Mouse (Mus musculus) midbrain, postnatal 0 days (tissue): ENCODE measurements around the gene Aup1. TPM values are rescaled to one million over a fixed set of nuclear protein-coding genes. Genes with fewer than 3 reads are reported as not detected.
A peak's percentile ranks its signal among the peaks of the same experiment; 100 is the strongest.

ENCODE experiments used
- ATAC-seq: fragments of 200-750 bp; cut with Nextera tagmentation; 2 replicates; pipeline ENCODE4 v1.8.0; 2017; ENCODE audit warnings: moderate number of reproducible peaks, mild to moderate bottlenecking, moderate TSS enrichment, moderate library complexity; ENCODE audit not compliant: low FRiP score
- DNase-seq: peaks from one replicate; pipeline ENCODE4 v3.0.0-alpha.2; 2015; ENCODE audit warnings: low spot score
- H3K27ac ChIP-seq: fragments of 300-500 bp; sonication (generic); 2 replicates; pipeline ENCODE4 v1.5.1; 2014; ENCODE audit warnings: low read depth, mild to moderate bottlenecking, low read length, mixed read lengths
- H3K27me3 ChIP-seq: fragments of 300-500 bp; sonication (generic); 2 replicates; pipeline ENCODE4 v1.6.1; 2014; ENCODE audit warnings: low read length, control low read depth, mixed read lengths; ENCODE audit not compliant: insufficient read depth
- H3K36me3 ChIP-seq: fragments of 300-500 bp; sonication (generic); 2 replicates; pipeline ENCODE4 v1.6.1; 2014; ENCODE audit warnings: low read length, control low read depth, mixed read lengths; ENCODE audit not compliant: insufficient read depth
- H3K4me1 ChIP-seq: fragments of 300-500 bp; sonication (generic); 2 replicates; pipeline ENCODE4 v1.6.1; 2014; ENCODE audit warnings: mild to moderate bottlenecking, control low read depth, antibody characterized with exemption, low read length, mixed read lengths; ENCODE audit not compliant: insufficient read depth
- H3K4me2 ChIP-seq: fragments of 300-500 bp; sonication (generic); 2 replicates; pipeline ENCODE4 v1.6.1; 2014; ENCODE audit warnings: low read depth, mild to moderate bottlenecking, low read length, mixed read lengths; ENCODE audit not compliant: poor library complexity, severe bottlenecking
- H3K4me3 ChIP-seq: fragments of 300-500 bp; sonication (generic); 2 replicates; pipeline ENCODE4 v1.5.1; 2014; ENCODE audit warnings: low read depth, mild to moderate bottlenecking, low read length, moderate library complexity
- H3K9ac ChIP-seq: fragments of 300-500 bp; sonication (generic); replicated peaks from 2 replicates; pipeline ENCODE4 v1.6.1; 2014; ENCODE audit warnings: mild to moderate bottlenecking, low read length, moderate library complexity, mixed read lengths; ENCODE audit not compliant: poor library complexity, severe bottlenecking
- H3K9me3 ChIP-seq: fragments of 300-500 bp; sonication (generic); 2 replicates; pipeline ENCODE4 v1.6.1; 2016; ENCODE audit warnings: low read length, control low read depth
- CTCF ChIP-seq: IDR thresholded peaks from 2 replicates; pipeline ENCODE4 v1.5.1; 2016; ENCODE audit warnings: antibody characterized with exemption, mild to moderate bottlenecking
- WGBS: fragments of 180-500 bp; shearing (Covaris S2); extraction: QIAGEN DNeasy Blood & Tissue Kit; methylation state at CpG from one replicate; pipeline ENCODE4 v1.1.7; 2014; 5-methylcytosine and 5-hydroxymethylcytosine counted together
- polyA plus RNA-seq: library from polyadenylated mRNA; unstranded; fragments of >200 nt; fragmentation: Nextera tagmentation; extraction: Ambion mirVana; gene quantifications from 2 replicates; pipeline ENCODE4 v1.2.1, GENCODE M21; 2015
- total RNA-seq: library from RNA; depleted of rRNA; stranded (reverse); fragments of >200 nt; gene quantifications from 2 replicates; pipeline ENCODE4 v1.2.3, GENCODE M21; 2014

Gene Aup1
- total and polyA plus RNA-seq, 2 experiments from 2014 or later: 130 to 190 TPM

GRCm38 (mm10) chr6:83054871-83055431, 630 bp downstream of the Aup1 start, which contains the start of gene Htra2:
Gene Htra2 (minus strand): TSS chr6:83055273.
- Histone ChIP-seq H3K4me2 (peak within 1 kb of the TSS; percentile 90), H3K27ac (peak within 1 kb of the TSS; percentile 89), H3K9me3 (no peaks in the 10 kb centered on the region), H3K9ac (peak within 1 kb of the TSS; percentile 79), H3K4me3 (peak within 1 kb of the TSS; percentile 84), H3K36me3 (peaks cover 13% of the 10 kb centered on the region), H3K4me1 (peaks cover 10% of the 10 kb centered on the region), H3K27me3 (no peaks in the 10 kb centered on the region)
- TF ChIP-seq CTCF: peak; percentile 57
- WGBS: under 1% methylated on average over 50 of the region's 50 CpGs
- peak; percentile 38 for ATAC-seq
- DNase-seq: peak; percentile 30

GRCm38 (mm10) chr6:83057790-83058189, 3.5 kb downstream of the Aup1 start, which contains the start of gene Dqx1:
Gene Dqx1 (plus strand): TSS chr6:83057844.
- TF ChIP-seq CTCF: no peak
- Histone ChIP-seq H3K36me3 (peaks cover 8% of the 10 kb centered on the region), H3K27me3 (peaks cover 9% of the 10 kb centered on the region; the same call in 1 of the 2 replicates), H3K9me3 (no peaks in the 10 kb centered on the region), H3K4me2 (no peak within 1 kb of the TSS), H3K9ac (no peak within 1 kb of the TSS), H3K27ac (no peak within 1 kb of the TSS), H3K4me3 (no peak within 1 kb of the TSS), H3K4me1 (peaks cover 10% of the 10 kb centered on the region)
- DNase-seq: peak; percentile 51
- no peak for ATAC-seq
- WGBS: 56% methylated on average over 3 of the region's 3 CpGs

DNA sequence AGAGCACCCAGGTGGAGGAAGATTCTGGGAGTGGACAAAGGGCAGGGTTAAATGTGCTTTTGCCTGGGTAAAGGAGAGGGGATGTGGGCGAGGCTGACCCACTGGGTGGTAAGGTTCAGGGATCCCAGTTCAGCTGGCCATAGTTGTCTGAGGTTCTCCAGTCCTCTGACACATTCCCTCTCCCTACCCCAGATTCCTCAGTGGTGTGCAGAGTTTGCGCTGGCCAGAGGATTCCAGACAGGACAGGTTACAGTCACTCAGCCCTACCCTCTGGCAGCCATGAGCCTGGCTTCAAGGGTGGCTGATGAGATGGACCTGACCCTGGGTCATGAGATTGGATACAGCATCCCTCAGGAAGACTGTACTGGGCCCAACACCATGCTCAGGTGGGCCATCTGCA, 4.4 kb downstream of the Aup1 start:
- H3K4me3 ChIP-seq: no peak overlapping the region
- no peak for TF ChIP-seq CTCF
- no peak overlapping the region for H3K9ac ChIP-seq
- H3K4me1 ChIP-seq: peaks cover 10% of the 10 kb centered on the region
- no peak overlapping the region for H3K4me2 ChIP-seq
- DNase-seq (no peak), ATAC-seq (no peak)
- no peaks in the 10 kb centered on the region for H3K9me3 ChIP-seq
- H3K36me3 ChIP-seq: peaks cover 8% of the 10 kb centered on the region
- no peak overlapping the region for H3K27ac ChIP-seq
- WGBS: 70% methylated on average over 2 of the region's 2 CpGs
- H3K27me3 ChIP-seq: peaks cover 18% of the 10 kb centered on the region

DNA sequence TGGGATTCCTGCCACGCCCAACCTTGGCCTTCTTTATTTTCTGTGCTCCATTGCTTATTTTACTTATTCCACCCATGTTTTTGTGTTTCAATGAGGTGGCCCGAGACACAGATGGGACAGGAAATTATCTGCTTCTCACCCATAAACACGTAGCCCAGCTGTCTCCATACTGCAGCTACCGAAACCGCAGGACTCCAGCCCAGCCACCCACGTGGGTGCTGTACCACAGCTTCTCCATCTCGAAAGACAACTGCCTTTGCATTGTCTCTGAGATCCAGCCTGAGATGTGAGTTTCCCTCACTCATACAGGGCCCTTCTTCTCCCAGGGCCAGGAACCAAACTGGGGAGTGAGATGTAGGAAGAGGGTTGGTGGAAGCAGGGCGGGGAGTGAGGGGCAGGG, 11.7 kb downstream of the Aup1 start:
- Histone ChIP-seq H3K4me3 (no peak overlapping the region), H3K4me2 (no peak overlapping the region), H3K9ac (no peak overlapping the region), H3K36me3 (no peaks in the 10 kb centered on the region), H3K27me3 (peaks cover 78% of the 10 kb centered on the region), H3K4me1 (peaks cover 3% of the 10 kb centered on the region; the same call in 1 of the 2 replicates), H3K27ac (no peak overlapping the region), H3K9me3 (no peaks in the 10 kb centered on the region)
- DNase-seq (no peak), ATAC-seq (no peak)
- 43% methylated on average over 8 of the region's 8 CpGs for WGBS
- TF ChIP-seq CTCF: no peak

DNA sequence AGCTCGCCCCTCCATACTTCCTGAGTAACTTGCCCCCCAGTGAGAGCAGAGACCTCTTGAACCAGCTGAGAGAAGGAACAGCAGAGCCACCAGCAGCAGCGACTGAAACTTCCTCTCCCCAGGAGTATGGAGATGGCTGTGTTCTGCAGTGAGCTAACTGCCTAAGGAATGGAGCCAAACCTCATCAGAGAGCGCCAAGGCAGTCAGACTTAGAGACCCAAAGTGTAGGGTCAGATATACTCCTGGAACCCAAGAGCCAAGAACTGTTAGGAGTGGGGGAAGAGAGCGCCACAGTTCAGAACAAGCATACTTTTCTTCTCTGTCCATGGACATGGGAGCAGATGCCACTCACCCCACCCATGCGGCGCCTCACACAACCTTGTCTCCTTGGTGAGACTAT, 12.1 kb downstream of the Aup1 start:
- DNase-seq: no peak
- no peak for TF ChIP-seq CTCF
- Histone ChIP-seq H3K36me3 (no peaks in the 10 kb centered on the region), H3K4me3 (no peak overlapping the region), H3K9me3 (no peaks in the 10 kb centered on the region), H3K9ac (no peak overlapping the region), H3K4me2 (no peak overlapping the region), H3K27ac (no peak overlapping the region), H3K27me3 (peaks cover 78% of the 10 kb centered on the region), H3K4me1 (peaks cover 3% of the 10 kb centered on the region; the same call in 1 of the 2 replicates)
- no peak for ATAC-seq
- WGBS: 22% methylated on average over 6 of the region's 6 CpGs

- no peak for DNase-seq
- WGBS: 5% methylated on average over 8 of the region's 8 CpGs
- no peak overlapping the region for H3K4me2 ChIP-seq
- H3K27me3 ChIP-seq: peaks cover 86% of the 10 kb centered on the region
- H3K27ac ChIP-seq: no peak overlapping the region
- H3K4me3 ChIP-seq: no peak overlapping the region; the same call in 1 of the 2 replicates
- peaks cover 3% of the 10 kb centered on the region; the same call in 1 of the 2 replicates for H3K4me1 ChIP-seq
- TF ChIP-seq CTCF: no peak
- H3K9ac ChIP-seq: no peak overlapping the region
- no peaks in the 10 kb centered on the region for H3K36me3 ChIP-seq
- no peak for ATAC-seq
- H3K9me3 ChIP-seq: no peaks in the 10 kb centered on the region
These were observed 13.9 kb downstream of the Aup1 start for GRCm38 (mm10) chr6:83068221-83068620.
